Mouse (Mus musculus): Measurements from ENCODE around the gene Dennd1c.

DNA sequence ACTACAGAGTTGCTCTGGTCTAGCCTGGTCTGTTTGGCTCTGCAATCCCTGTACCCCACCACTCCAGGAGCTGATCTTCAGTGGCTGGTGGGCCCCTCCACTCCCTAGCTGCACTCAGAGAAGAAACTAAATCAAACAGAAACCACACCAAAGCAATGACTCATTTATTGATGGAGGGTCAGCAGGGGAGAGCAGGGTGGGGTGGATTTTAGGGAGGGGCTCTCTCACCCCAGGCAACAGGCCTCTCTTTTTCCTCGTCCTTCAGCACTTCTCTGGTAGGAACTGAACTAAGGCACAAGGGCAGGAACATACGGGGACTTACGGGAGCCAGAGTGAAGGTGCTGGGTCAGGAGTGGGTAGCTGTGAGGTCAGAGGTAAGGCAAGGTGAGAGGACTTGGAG is 1.6 kb upstream of the Dennd1c start:
- TF ChIP-seq CTCF (IDR thresholded peaks at IDR 0.05; ENCODE audit: low read depth, low read length) (no peak), POLR2A (IDR thresholded peaks at IDR 0.05; ENCODE audit: insufficient read depth, low read length) (no peak)

All from ES-Bruce4 (cell line).